In the genomic region with DNA sequence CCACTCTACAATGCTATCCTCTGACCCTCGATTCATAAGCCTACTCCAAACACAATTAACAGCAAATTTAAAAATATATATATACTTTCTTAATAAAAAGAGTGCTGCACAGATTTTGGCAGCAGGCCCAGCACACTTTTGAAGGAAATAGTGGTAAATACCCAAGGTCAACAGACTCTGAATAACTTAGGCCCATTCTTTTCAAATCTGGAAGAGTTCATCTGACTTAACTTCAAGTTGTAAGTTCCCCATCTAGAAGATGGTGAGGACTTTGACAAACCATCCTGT, we compare ENCODE assay signal across 21 mouse cellular contexts.
DNase-seq lines count a peak whose midpoint lies in the region; ATAC-seq and TF ChIP-seq lines count a peak whose summit lies in the region.
"Had no signal": no experiment of that assay in that cellular context is flagged by ENCODE, and none has a peak within 500 bp of the region (broad histone marks: within the 10 kb centered on the region; RNA-seq: fewer than 3 reads in every experiment).

No protein-coding gene starts in this region.

- no peak overlapping the region for H3K4me3 ChIP-seq in heart, adult 2 months
- no peak overlapping the region for H3K4me3 ChIP-seq in kidney, adult 2 months (ENCODE audit: insufficient read depth, low read depth, low read length)
- no peak overlapping the region for H3K4me3 ChIP-seq in lung, postnatal 0 days (ENCODE audit: low read depth, low read length)
- H3K4me3 ChIP-seq in lung, adult 2 months (replicated peaks; ENCODE audit: extremely low read depth, low read depth, low read length) = no peak overlapping the region
- H3K4me3 ChIP-seq: embryonic facial prominence, embryonic 13.5 days; erythroblast, embryonic 14.5 days; forebrain, embryonic 12.5 days; midbrain, embryonic 10.5 days had no signal

- TF ChIP-seq CTCF in heart, adult 2 months (IDR thresholded peaks at IDR 0.05) = no peak
- TF ChIP-seq CTCF in kidney, adult 2 months (conservative IDR thresholded peaks at IDR 0.05; ENCODE audit: insufficient read depth, insufficient read length, low read depth, low read length) = no peak
- no peak for TF ChIP-seq CTCF in lung, postnatal 0 days (IDR thresholded peaks at IDR 0.05)
- TF ChIP-seq CTCF in lung, adult 2 months (IDR thresholded peaks at IDR 0.05; ENCODE audit: insufficient read depth, low read length) = no peak

- TF ChIP-seq EP300 in heart, adult 2 months (IDR thresholded peaks at IDR 0.05; ENCODE audit: insufficient read depth, low read depth, low read length) = no peak
- TF ChIP-seq EP300 in lung, postnatal 0 days (IDR thresholded peaks at IDR 0.05) = no peak

- 17% methylated on average over 1 of the region's 1 CpGs for WGBS in heart, adult 2 months
- 26% methylated on average over 1 of the region's 1 CpGs for WGBS in kidney, adult 2 months
- WGBS in lung, postnatal 0 days = 7% methylated on average over 1 of the region's 1 CpGs
- 14% methylated on average over 1 of the region's 1 CpGs for WGBS in lung, adult 2 months

- no peak for TF ChIP-seq POLR2A in heart, adult 2 months (IDR thresholded peaks at IDR 0.05; ENCODE audit: insufficient read depth, low read depth, low read length)
- no peak for TF ChIP-seq POLR2A in kidney, adult 2 months (IDR thresholded peaks at IDR 0.05; ENCODE audit: low read depth, low read length)
- TF ChIP-seq POLR2A in lung, adult 2 months (IDR thresholded peaks at IDR 0.05; ENCODE audit: borderline replicate concordance, extremely low read depth, low read depth, low read length) = no peak

- H3K9me3 ChIP-seq in lung, postnatal 0 days (ENCODE audit: low read length) = no peaks in the 10 kb centered on the region
- H3K9me3 ChIP-seq: embryonic facial prominence, embryonic 13.5 days; forebrain, embryonic 12.5 days; midbrain, embryonic 10.5 days had no signal

- H3K27me3 ChIP-seq in heart, adult 2 months (ENCODE audit: control insufficient read depth, insufficient read depth, low read length) = no peaks in the 10 kb centered on the region
- H3K27me3 ChIP-seq in kidney, adult 2 months (replicated peaks; ENCODE audit: control insufficient read depth, insufficient read depth, low read length) = no peaks in the 10 kb centered on the region
- no peaks in the 10 kb centered on the region for H3K27me3 ChIP-seq in lung, postnatal 0 days (replicated peaks; ENCODE audit: insufficient read depth, low read length)
- H3K27me3 ChIP-seq: embryonic facial prominence, embryonic 13.5 days; forebrain, embryonic 12.5 days had no signal

- no peak overlapping the region for H3K4me2 ChIP-seq in lung, postnatal 0 days (replicated peaks; ENCODE audit: low read depth, low read length)
- H3K4me2 ChIP-seq: embryonic facial prominence, embryonic 13.5 days; forebrain, embryonic 12.5 days had no signal

- DNase-seq in heart, adult 2 months = no peak
- no peak for DNase-seq in heart, adult 18-20 months
- DNase-seq in kidney, postnatal 10 days = peak; percentile 32
- no peak for DNase-seq in kidney, adult 2 months
- DNase-seq in lung, postnatal 0 days (ENCODE audit: low spot score) = peak; percentile 17
- no peak for DNase-seq in lung, adult 2 months
- DNase-seq: cerebellum, adult 8-10 months; embryo, embryonic 11 days; layer of hippocampus, postnatal 36 days; thymus, adult 18-20 months; thymus, postnatal 4 days had no signal

- no peak overlapping the region for H3K9ac ChIP-seq in heart, adult 2 months (ENCODE audit: low read depth, low read length)
- H3K9ac ChIP-seq in lung, postnatal 0 days (replicated peaks; ENCODE audit: low read depth) = no peak overlapping the region
- H3K9ac ChIP-seq: embryonic facial prominence, embryonic 13.5 days; forebrain, embryonic 12.5 days had no signal

- H3K4me1 ChIP-seq in heart, adult 2 months (ENCODE audit: control insufficient read depth, insufficient read depth, low read length) = peaks cover 12% of the 10 kb centered on the region
- peaks cover 3% of the 10 kb centered on the region; the same call in 1 of the 2 replicates for H3K4me1 ChIP-seq in kidney, adult 2 months (ENCODE audit: control insufficient read depth, insufficient read depth, low read length)
- peaks cover 8% of the 10 kb centered on the region; the same call in 1 of the 2 replicates for H3K4me1 ChIP-seq in lung, postnatal 0 days (ENCODE audit: insufficient read depth, low read depth, low read length)
- H3K4me1 ChIP-seq in lung, adult 2 months (ENCODE audit: control insufficient read depth, insufficient read depth, low read length) = peaks cover 4% of the 10 kb centered on the region; the same call in 1 of the 2 replicates

- no peak for ATAC-seq in lung, postnatal 0 days
- ATAC-seq in frontal cortex, adult (ENCODE audit: low TSS enrichment) = no peak
- ATAC-seq: activated CD4-positive, CD25-positive, alpha-beta regulatory T cell, adult 4 months; hindbrain, postnatal 0 days; intestine, embryonic 16.5 days; midbrain, embryonic 16.5 days had no signal

- peaks cover 6% of the 10 kb centered on the region; the same call in 1 of the 2 replicates for H3K36me3 ChIP-seq in heart, adult 2 months (ENCODE audit: control insufficient read depth, insufficient read depth, low read length)
- H3K36me3 ChIP-seq in kidney, adult 2 months (ENCODE audit: control insufficient read depth, insufficient read depth, low read length) = no peaks in the 10 kb centered on the region
- H3K36me3 ChIP-seq in lung, postnatal 0 days (ENCODE audit: insufficient read depth, low read length) = no peaks in the 10 kb centered on the region
- H3K36me3 ChIP-seq: embryonic facial prominence, embryonic 13.5 days; forebrain, embryonic 12.5 days; midbrain, embryonic 10.5 days had no signal

- H3K79me2 ChIP-seq in heart, adult 2 months (replicated peaks; ENCODE audit: control insufficient read depth, insufficient read depth, low read length) = peaks cover 2% of the 10 kb centered on the region; the same call in 1 of the 2 replicates

- intact Hi-C loops in heart, adult 2 months (cut with DNase I) = no loop called here

- H3K27ac ChIP-seq in heart, adult 2 months = peak overlapping the region; percentile 55
- H3K27ac ChIP-seq in kidney, adult 2 months (ENCODE audit: insufficient read depth, low read depth, low read length) = no peak overlapping the region
- no peak overlapping the region for H3K27ac ChIP-seq in lung, postnatal 0 days (ENCODE audit: low read length)
- H3K27ac ChIP-seq: embryonic facial prominence, embryonic 13.5 days; forebrain, embryonic 12.5 days; hindbrain, postnatal 0 days; kidney, postnatal 0 days; midbrain, embryonic 10.5 days had no signal

Comparison
In these comparisons a context has a peak if more than half of its experiments do, and no peak if none do; other contexts are left out.
1. DNase-seq: peak in kidney, postnatal 10 days (single experiment) and lung, postnatal 0 days (single experiment); none in heart, adult 2 months (0 of 2), heart, adult 18-20 months (0 of 2), kidney, adult 2 months (single experiment) and lung, adult 2 months (single experiment).